Mouse (Mus musculus): ENCODE measurements around the gene Zmiz1.

DNA sequence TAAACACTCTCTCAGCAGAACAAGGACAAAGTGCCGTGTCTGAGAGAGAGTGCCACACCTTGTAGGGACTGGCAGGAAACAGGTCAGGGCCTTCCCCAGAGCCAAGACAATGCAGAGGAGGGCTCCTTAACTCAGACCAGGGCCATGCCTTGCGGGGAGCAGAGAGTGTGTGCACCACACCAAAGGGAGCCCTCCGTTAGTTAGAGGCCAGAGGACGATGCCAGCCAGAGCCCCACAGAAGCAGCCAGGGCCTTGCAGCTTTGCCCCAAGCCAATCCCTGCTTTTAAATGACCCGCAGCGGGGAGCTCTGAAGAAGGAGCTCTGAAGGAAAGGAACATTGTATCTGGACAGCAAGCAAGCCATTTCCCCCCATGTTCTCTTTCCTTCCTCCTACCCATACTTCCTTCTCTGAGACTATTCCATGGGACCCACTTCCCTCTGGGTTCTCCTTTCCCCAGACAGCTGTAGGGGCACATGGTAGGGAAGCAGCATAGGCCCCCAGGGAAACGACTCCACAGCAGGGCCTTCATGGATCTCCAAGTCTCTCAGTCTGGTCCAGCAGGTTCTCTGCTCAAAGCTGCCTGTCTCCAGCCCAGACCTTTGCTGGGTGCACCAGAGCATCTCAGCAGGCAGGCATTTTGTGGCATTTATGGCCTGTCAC is 204.8 kb downstream of the Zmiz1 start:
- no peak for TF ChIP-seq CTCF (IDR thresholded peaks at IDR 0.05)
- no peak for TF ChIP-seq EP300 (IDR thresholded peaks at IDR 0.05)
